Mouse (Mus musculus): ENCODE results near the gene Mrps24.

The Mrps24 gene

DNA sequence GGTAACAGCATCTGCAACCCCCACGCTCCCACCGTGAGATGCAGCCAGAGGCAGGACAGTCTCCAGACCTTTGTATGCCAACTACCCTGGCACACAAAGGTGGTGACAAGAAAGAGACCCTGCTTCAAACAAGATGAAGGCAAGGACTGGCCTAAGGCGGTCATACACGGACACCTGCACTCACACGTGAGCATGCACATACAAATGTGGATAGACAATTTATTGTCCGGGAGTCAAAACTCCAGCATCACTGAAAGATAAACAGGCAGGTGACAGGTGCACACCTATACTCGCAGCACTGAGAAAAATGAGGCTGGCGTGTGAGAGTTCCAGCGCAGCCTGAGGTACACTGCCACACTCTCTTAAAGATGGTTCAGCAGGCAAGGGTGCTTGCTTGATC lies 9.5 kb downstream of the Mrps24 start:
- DNase-seq (ENCODE audit: low spot score): no peak

GRCm38 (mm10) chr11:5703341-5703740 lies 12.1 kb downstream of the Mrps24 start:
- no peak for DNase-seq (ENCODE audit: low spot score)

DNA sequence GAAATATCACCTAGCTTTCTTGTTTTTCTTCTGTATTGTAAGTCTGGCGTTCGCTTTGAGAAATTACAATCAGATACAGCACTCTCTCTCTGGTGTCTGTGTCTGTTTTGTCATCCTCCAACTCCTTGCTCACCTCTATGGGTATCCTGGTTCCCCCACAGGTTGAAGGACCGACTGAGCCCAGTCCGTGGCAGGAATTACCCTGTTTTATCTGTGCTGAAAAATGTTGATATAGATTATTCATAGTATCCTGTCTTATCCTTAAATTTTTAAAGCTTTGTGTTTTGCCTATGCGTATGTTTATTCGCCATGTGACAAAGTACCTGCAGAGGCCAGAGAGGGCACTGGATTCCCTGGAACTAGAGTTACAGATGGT lies 12.5 kb downstream of the Mrps24 start:
- no peak for DNase-seq (ENCODE audit: low spot score)

- DNase-seq (ENCODE audit: low spot score): no peak
Observed at GRCm38 (mm10) chr11:5702271-5702956, 13.1 kb downstream of the Mrps24 start.

GRCm38 (mm10) chr11:5701821-5702220 lies 13.7 kb downstream of the Mrps24 start:
- DNase-seq (ENCODE audit: low spot score): no peak

DNA sequence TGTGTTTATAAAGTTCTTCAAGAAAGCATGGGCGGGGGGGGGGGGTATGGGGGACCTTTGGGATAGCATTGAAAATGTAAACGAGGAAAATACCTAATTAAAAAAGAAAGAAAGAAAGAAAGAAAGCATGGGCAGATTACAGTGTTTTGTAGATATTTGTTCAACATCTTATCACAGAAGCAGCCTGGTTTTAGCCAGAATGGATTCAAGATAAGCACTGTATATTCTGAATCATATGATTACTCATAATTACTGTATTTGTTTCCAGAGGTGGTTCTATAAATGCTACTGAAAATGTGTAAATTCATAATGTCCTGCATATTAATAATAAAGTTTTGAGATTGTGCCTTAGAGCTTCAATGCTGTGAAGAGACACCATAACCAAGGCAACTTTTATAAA lies 14.2 kb downstream of the Mrps24 start:
- no peak for DNase-seq (ENCODE audit: low spot score)

- DNase-seq (ENCODE audit: low spot score): no peak
Observed at GRCm38 (mm10) chr11:5700808-5701207, 14.7 kb downstream of the Mrps24 start.

- DNase-seq (ENCODE audit: low spot score): peak; percentile 48
Observed at GRCm38 (mm10) chr11:5691775-5692174, 23.7 kb downstream of the Mrps24 start.

DNA sequence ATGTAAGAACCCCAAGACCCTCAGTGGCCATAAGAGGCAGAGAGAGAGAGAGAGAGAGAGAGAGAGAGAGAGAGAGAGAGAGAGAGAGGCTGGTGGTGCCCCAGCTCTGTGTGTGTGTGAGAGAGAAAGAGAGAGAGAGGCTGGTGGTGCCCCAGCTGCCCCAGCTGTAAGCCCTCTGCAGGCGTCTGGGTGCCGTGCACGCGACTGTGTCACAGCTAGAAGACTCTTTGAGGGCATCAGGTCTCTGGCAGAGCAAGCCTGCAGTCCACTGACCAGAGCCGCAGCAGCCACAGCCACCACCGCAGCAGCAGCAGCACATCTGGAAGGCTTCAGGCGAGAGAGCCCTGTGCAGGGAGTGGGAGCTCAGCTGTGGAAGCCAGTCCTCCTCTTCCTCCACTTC lies 31.2 kb downstream of the Mrps24 start:
- no peak for DNase-seq (ENCODE audit: low spot score)

- no peak for DNase-seq (ENCODE audit: low spot score)
Observed at GRCm38 (mm10) chr11:5682541-5682940, 32.9 kb downstream of the Mrps24 start.
